Mouse (Mus musculus): ENCODE data around the gene Defa17. TPM values are rescaled to one million over a fixed set of nuclear protein-coding genes. Genes with fewer than 3 reads are reported as not detected.
"Not testable (repeated sequence)": the region's sequence is repeated elsewhere in the genome, so short reads cannot be mapped to it uniquely, and the experiment has no call there.

Defa17 gene
- polyA plus RNA-seq (2015; fragmentation: Nextera tagmentation; extraction: Ambion mirVana), result not detected in 2 replicates

- H3K27ac ChIP-seq (ENCODE audit: low read depth, low read length); H3K4me1 ChIP-seq (ENCODE audit: control insufficient read depth, insufficient read depth, low read depth, low read length); H3K9ac ChIP-seq (ENCODE audit: low read depth, low read length); H3K36me3 ChIP-seq (ENCODE audit: control insufficient read depth, insufficient read depth, low read length); H3K4me2 ChIP-seq (ENCODE audit: low read length); H3K4me3 ChIP-seq (ENCODE audit: low read length); ATAC-seq; H3K27me3 ChIP-seq (replicated peaks; ENCODE audit: control insufficient read depth, insufficient read depth, low read length); H3K9me3 ChIP-seq (ENCODE audit: control insufficient read depth, low read length): not testable (repeated sequence)
- WGBS, result no CpG with 5 or more reads among the region's 2 CpGs
Observed at GRCm38 (mm10) chr8:21655480-21655879, at the start of gene Defa17. Gene Defa17, plus strand, starts transcription at chr8:21655780.

GRCm38 (mm10) chr8:21617883-21618282 lies 37.7 kb upstream of the Defa17 start, which contains the start of gene Defa26:
Gene Defa26, plus strand, starts transcription at chr8:21618183.
- not testable (repeated sequence) for H3K9ac ChIP-seq (ENCODE audit: low read depth, low read length); ATAC-seq; H3K27me3 ChIP-seq (replicated peaks; ENCODE audit: control insufficient read depth, insufficient read depth, low read length); H3K36me3 ChIP-seq (ENCODE audit: control insufficient read depth, insufficient read depth, low read length); H3K27ac ChIP-seq (ENCODE audit: low read depth, low read length); H3K9me3 ChIP-seq (ENCODE audit: control insufficient read depth, low read length); H3K4me3 ChIP-seq (ENCODE audit: low read length); H3K4me2 ChIP-seq (ENCODE audit: low read length); H3K4me1 ChIP-seq (ENCODE audit: control insufficient read depth, insufficient read depth, low read depth, low read length)
- no CpG with 5 or more reads among the region's 1 CpGs for WGBS

GRCm38 (mm10) chr8:21665497-21665896 lies 9.9 kb downstream of the Defa17 start, which contains the start of gene Defa34:
Gene Defa34, plus strand, starts transcription at chr8:21665797.
- not testable (repeated sequence) for H3K4me2 ChIP-seq (ENCODE audit: low read length); H3K27ac ChIP-seq (ENCODE audit: low read depth, low read length); H3K4me3 ChIP-seq (ENCODE audit: low read length); H3K36me3 ChIP-seq (ENCODE audit: control insufficient read depth, insufficient read depth, low read length); ATAC-seq; H3K9me3 ChIP-seq (ENCODE audit: control insufficient read depth, low read length); H3K27me3 ChIP-seq (replicated peaks; ENCODE audit: control insufficient read depth, insufficient read depth, low read length); H3K9ac ChIP-seq (ENCODE audit: low read depth, low read length); H3K4me1 ChIP-seq (ENCODE audit: control insufficient read depth, insufficient read depth, low read depth, low read length)
- WGBS, result no CpG with 5 or more reads among the region's 1 CpGs

GRCm38 (mm10) chr8:21703545-21703944 lies 48.0 kb downstream of the Defa17 start, which contains the start of gene AY761184:
Gene AY761184, minus strand, starts transcription at chr8:21703645.
- not testable (repeated sequence) for H3K27me3 ChIP-seq (replicated peaks; ENCODE audit: control insufficient read depth, insufficient read depth, low read length); H3K36me3 ChIP-seq (ENCODE audit: control insufficient read depth, insufficient read depth, low read length); H3K9me3 ChIP-seq (ENCODE audit: control insufficient read depth, low read length); ATAC-seq; H3K4me3 ChIP-seq (ENCODE audit: low read length); H3K4me2 ChIP-seq (ENCODE audit: low read length); H3K9ac ChIP-seq (ENCODE audit: low read depth, low read length); H3K27ac ChIP-seq (ENCODE audit: low read depth, low read length); H3K4me1 ChIP-seq (ENCODE audit: control insufficient read depth, insufficient read depth, low read depth, low read length)
- 70% methylated on average over 1 of the region's 2 CpGs for WGBS

Other genes starting within 250 kb of the Defa17 start
- gene Defa36, start 228.4 kb upstream of the Defa17 start, polyA plus RNA-seq (2015; fragmentation: Nextera tagmentation; extraction: Ambion mirVana), result not detected in 2 replicates
- not detected in 2 replicates for gene Gm7849, start 199.2 kb upstream of the Defa17 start, polyA plus RNA-seq (2015; fragmentation: Nextera tagmentation; extraction: Ambion mirVana)
- gene Defa20, start 146.5 kb upstream of the Defa17 start, polyA plus RNA-seq (2015; fragmentation: Nextera tagmentation; extraction: Ambion mirVana), result not detected in 2 replicates
- not detected in 2 replicates for gene Defa32, start 126.7 kb upstream of the Defa17 start, polyA plus RNA-seq (2015; fragmentation: Nextera tagmentation; extraction: Ambion mirVana)
- not detected in 2 replicates for gene Defa37, start 90.4 kb upstream of the Defa17 start, polyA plus RNA-seq (2015; fragmentation: Nextera tagmentation; extraction: Ambion mirVana)
- gene Defa28, start 72.8 kb upstream of the Defa17 start, polyA plus RNA-seq (2015; fragmentation: Nextera tagmentation; extraction: Ambion mirVana), result not detected in 2 replicates
- gene Gm7861, start 61.3 kb upstream of the Defa17 start, polyA plus RNA-seq (2015; fragmentation: Nextera tagmentation; extraction: Ambion mirVana), result not detected in 2 replicates
- not detected in 2 replicates for gene Defa26, start 37.6 kb upstream of the Defa17 start, polyA plus RNA-seq (2015; fragmentation: Nextera tagmentation; extraction: Ambion mirVana)
- gene Defa34, start 10.0 kb downstream of the Defa17 start, polyA plus RNA-seq (2015; fragmentation: Nextera tagmentation; extraction: Ambion mirVana), result not detected in 2 replicates
- gene AY761184, start 47.9 kb downstream of the Defa17 start, polyA plus RNA-seq (2015; fragmentation: Nextera tagmentation; extraction: Ambion mirVana), result not detected in 2 replicates
- gene Defa24, start 78.7 kb downstream of the Defa17 start, polyA plus RNA-seq (2015; fragmentation: Nextera tagmentation; extraction: Ambion mirVana), result not detected in 2 replicates
- gene Defb50, start 167.8 kb downstream of the Defa17 start, polyA plus RNA-seq (2015; fragmentation: Nextera tagmentation; extraction: Ambion mirVana), result not detected in 2 replicates
- not detected in 2 replicates for gene Defb2, start 184.1 kb downstream of the Defa17 start, polyA plus RNA-seq (2015; fragmentation: Nextera tagmentation; extraction: Ambion mirVana)
- gene Defb10, start 203.1 kb downstream of the Defa17 start, polyA plus RNA-seq (2015; fragmentation: Nextera tagmentation; extraction: Ambion mirVana), result 1.2 and 2.3 TPM in 2 replicates
- 2.2 and 3.3 TPM in 2 replicates for gene Defb9, start 229.6 kb downstream of the Defa17 start, polyA plus RNA-seq (2015; fragmentation: Nextera tagmentation; extraction: Ambion mirVana)